Mouse (Mus musculus): Measurements from ENCODE around the gene Sorcs2. TPM values are rescaled to one million over a fixed set of nuclear protein-coding genes. Genes with fewer than 3 reads are reported as not detected.
A peak's percentile ranks its signal among the peaks of the same experiment; 100 is the strongest.

The Sorcs2 gene
- total RNA-seq, 2 experiments from 2014 or later = 58.4 to 58.7 TPM

- intact Hi-C loops (cut with DNase I) = no loop called here
- DNase-seq (ENCODE audit: extremely low spot score in 1 of 2, low spot score in 2 of 2) = no peak
Measured at GRCm38 (mm10) chr5:36203916-36204315, 194.0 kb downstream of the Sorcs2 start, which contains the start of gene Psapl1. Gene Psapl1 (plus strand): TSS chr5:36204021.

DNA sequence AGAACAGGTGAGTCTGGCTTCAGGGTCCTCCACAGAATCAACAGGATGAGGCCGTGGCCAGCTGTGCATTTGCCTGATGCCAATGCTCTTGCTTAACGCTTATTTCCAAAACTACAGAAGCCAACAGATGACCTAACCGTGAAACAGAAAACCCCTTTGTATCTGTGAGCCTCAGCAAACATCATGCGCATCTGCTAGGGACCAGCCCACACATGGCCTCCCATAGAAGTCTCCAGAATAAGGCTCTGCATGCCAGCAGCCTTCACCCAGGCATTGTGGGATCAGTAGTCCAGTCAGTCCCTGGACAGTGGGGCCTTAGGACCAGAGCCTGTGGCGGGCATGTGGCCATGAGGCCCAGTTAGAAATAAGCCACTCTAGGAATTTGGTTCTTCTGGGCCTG is 194.5 kb downstream of the Sorcs2 start:
- intact Hi-C loops (cut with DNase I) = no loop called here
- no peak for DNase-seq (ENCODE audit: extremely low spot score in 1 of 2, low spot score in 2 of 2)

- intact Hi-C loops (cut with DNase I) = no loop called here
- DNase-seq (ENCODE audit: extremely low spot score in 1 of 2, low spot score in 2 of 2) = no peak
Measured at GRCm38 (mm10) chr5:36202781-36203180, 195.2 kb downstream of the Sorcs2 start.

GRCm38 (mm10) chr5:36199519-36199918 is 198.4 kb downstream of the Sorcs2 start:
- DNase-seq (ENCODE audit: extremely low spot score in 1 of 2, low spot score in 2 of 2) = no peak
- intact Hi-C loops (cut with DNase I) = no loop called here

GRCm38 (mm10) chr5:36195436-36195835 is 202.5 kb downstream of the Sorcs2 start:
- intact Hi-C loops (cut with DNase I) = no loop called here
- no peak for DNase-seq (ENCODE audit: extremely low spot score in 1 of 2, low spot score in 2 of 2)

DNA sequence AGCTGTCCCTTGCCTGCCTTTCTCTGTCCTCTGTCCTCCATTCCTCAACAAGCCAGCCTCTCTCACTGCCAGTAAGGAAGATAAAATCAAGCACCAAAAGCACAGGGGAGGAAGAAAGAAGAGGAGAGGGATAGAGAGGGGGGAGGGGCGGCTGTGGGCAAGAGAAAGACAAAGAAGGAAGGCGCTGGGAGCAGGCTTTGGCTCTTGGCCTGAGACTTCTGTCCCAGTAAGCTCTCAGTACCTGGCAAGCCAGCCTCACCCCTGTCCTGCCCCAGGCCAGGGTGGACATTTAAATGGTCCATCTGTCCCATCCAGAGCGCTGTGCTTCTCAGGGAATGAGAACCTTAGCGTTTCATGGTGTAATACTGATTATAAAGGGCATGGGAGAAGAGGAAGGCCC is 203.3 kb downstream of the Sorcs2 start:
- intact Hi-C loops (cut with DNase I) = no loop called here
- no peak for DNase-seq (ENCODE audit: extremely low spot score in 1 of 2, low spot score in 2 of 2)

DNA sequence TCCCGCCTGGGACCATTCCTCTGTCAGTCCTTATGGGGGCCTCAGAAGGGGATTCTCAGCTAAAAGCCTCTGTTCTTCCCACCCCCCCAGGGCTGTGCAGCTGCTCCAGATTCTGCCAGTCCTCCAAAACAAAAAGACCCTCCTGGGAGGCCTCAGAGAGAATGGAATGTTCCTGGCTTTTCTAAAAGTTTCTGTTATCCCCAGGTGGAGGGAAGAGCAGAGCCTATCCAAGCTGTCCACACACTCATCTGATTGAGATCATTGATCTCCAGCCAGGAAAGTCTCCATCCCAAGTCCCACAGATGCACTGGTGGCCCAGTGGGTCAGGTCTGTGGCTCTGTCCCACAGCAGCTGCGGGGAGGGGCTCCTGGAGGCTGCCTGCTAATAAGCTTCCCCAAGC is 205.3 kb downstream of the Sorcs2 start:
- intact Hi-C loops (cut with DNase I) = no loop called here
- DNase-seq (ENCODE audit: extremely low spot score in 1 of 2, low spot score in 2 of 2) = no peak

DNA sequence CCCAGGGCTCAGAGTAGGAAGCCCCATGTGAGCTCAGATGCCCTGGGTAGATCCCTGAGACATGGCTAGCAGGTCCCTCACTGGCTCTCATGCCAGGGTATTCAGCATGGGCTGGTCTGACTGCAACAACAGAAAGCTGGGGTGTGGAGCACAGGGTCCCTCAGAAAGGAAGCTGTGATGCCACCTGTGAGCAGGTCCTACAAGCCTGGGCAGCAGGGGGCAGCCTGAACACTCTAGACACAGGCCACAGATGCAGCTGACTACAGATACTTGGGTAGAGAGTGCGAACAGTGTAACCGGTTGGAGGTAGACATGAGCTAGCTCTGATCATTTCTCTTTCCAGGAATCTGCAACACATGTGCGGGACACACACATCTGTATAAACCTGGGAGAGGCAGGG is 206.1 kb downstream of the Sorcs2 start:
- no peak for DNase-seq (ENCODE audit: extremely low spot score in 1 of 2, low spot score in 2 of 2)
- intact Hi-C loops (cut with DNase I) = no loop called here

DNA sequence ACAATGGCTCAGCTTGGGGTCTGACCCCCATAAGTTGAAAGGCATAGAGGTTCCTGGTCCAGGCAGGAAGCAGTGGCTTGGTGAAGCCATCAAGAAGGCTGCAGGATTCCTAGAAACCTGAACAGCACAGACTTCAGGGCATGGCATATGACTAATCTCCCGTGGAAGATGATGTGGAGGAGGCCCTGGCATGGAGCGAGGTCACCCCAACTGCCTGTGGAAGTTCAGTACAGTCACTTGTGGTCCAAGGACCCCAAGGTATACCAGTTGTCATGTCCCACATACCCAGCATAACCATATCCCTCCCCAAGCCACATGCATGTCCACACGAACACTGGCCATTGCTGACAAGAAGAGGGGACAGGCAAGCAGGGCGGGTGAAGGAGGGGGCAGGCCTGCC is 206.7 kb downstream of the Sorcs2 start:
- intact Hi-C loops (cut with DNase I) = no loop called here
- DNase-seq (ENCODE audit: extremely low spot score in 1 of 2, low spot score in 2 of 2) = no peak

- intact Hi-C loops (cut with DNase I) = no loop called here
- DNase-seq (ENCODE audit: extremely low spot score in 1 of 2, low spot score in 2 of 2) = no peak
Measured at GRCm38 (mm10) chr5:36188310-36188709, 209.6 kb downstream of the Sorcs2 start.

DNA sequence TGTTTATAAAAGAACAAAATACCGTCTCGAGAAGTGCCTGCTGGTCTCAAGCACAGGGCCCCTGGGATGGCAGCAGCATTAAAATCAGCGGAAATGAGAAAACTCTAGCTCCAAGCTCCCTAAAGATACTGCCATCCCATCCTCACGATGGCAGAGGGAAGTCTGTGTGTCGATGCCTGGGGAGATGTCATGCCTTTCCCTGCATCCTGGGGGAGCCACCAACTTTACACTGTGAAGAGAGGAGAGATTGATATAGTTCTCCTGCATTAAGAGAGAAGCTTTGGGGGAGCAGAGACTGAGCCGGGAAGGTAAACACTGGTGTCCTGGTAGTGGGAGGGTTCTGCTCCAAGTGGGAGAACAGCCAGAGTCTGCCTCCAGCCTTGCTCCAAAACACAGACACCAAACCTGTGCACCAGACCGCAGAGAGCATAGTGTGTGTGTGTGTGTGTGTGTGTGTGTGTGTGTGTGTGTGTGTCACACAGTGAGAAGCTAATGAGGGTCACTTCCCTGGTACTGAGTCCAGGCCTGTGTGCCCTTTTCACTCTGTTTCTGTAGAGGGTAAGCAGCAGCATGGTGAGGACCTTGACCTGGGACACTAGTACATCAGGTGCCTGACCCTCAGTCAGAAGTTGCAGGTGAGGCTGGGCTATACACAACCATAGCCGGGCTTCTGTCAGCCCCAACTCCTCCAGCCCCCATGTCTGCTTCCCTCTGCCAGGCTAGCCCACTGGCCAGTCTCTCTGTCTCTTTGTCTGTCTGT is 211.5 kb downstream of the Sorcs2 start:
- intact Hi-C loops (cut with DNase I) = no loop called here
- no peak for DNase-seq (ENCODE audit: extremely low spot score in 1 of 2, low spot score in 2 of 2)

GRCm38 (mm10) chr5:36182326-36182725 is 215.6 kb downstream of the Sorcs2 start:
- no peak for DNase-seq (ENCODE audit: extremely low spot score in 1 of 2, low spot score in 2 of 2)
- intact Hi-C loops (cut with DNase I) = no loop called here

- intact Hi-C loops (cut with DNase I) = no loop called here
- no peak for DNase-seq (ENCODE audit: extremely low spot score in 1 of 2, low spot score in 2 of 2)
Measured at GRCm38 (mm10) chr5:36179708-36180107, 218.2 kb downstream of the Sorcs2 start.

GRCm38 (mm10) chr5:36178785-36179184 is 219.2 kb downstream of the Sorcs2 start:
- intact Hi-C loops (cut with DNase I) = no loop called here
- DNase-seq (ENCODE audit: extremely low spot score in 1 of 2, low spot score in 2 of 2) = no peak

DNA sequence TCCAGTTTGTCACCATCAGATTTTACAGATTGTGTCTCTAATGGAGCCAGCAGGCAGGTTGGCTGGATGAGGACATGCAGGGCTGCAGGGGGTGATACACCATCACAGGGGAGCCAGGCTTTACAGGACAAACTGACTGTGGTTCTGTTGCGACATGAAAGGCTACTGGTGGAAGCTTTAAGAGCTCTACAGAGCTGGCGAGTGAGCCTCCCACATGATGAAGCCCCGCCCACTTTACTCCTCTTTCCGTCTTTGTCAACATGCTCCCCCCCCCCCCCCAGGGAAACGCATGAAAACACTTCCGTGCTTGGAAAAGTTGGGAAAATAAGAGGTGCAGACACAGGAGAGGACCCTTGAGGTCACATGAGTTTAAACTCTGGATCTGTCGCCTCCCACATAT is 219.7 kb downstream of the Sorcs2 start:
- intact Hi-C loops (cut with DNase I) = no loop called here

GRCm38 (mm10) chr5:36176873-36177272 is 221.1 kb downstream of the Sorcs2 start:
- intact Hi-C loops (cut with DNase I) = no loop called here
- no peak for DNase-seq (ENCODE audit: extremely low spot score in 1 of 2, low spot score in 2 of 2)

More for the DNA sequence above, 219.7 kb downstream of the Sorcs2 start:
- DNase-seq (ENCODE audit: extremely low spot score in 1 of 2, low spot score in 2 of 2) = no peak

DNA sequence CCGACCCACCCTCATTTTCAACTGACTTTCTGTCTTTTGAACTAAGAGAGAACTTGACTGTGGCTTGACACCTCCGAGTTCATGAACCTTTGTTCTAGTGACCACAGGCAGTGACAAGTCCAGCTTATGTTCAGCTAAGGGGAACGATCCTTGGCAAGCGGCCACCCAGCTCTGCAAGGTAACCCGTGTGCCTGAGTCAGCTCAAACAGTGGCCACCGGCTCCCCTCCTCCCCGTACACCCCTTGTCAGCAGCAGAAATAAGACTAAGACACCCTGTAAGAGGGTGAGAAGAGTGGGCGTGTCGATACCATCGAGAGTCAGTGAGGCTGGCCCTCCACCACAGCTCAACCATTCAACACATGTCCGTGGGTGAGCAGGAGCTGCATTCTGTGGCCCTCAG is 221.5 kb downstream of the Sorcs2 start:
- DNase-seq (ENCODE audit: extremely low spot score in 1 of 2, low spot score in 2 of 2) = no peak
- intact Hi-C loops (cut with DNase I) = no loop called here

DNA sequence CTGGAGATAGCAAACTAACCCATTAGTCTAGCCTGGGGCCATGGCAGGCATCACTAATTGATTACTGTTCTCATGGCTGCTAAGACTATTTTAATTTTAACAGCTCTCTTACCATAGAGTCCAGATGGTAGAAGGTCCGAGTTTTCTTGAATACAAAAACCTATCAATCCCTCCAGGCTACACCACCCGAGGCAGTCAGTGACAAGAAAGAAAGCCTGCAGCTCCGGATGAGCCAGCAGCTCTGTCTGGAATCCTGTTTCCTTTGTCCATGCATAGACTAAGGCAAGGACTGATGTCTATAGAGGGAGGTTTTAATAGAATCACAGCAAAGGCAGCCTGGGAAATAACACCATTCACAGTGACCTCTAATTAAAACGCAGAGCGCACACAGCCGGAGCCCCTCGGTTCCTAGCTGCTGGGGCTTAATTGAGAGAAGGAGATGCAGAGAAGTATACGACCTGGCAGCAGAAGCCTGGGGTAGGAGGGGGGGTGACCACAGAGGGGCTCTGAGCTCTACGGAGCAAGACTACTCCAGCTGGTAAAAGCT is 223.3 kb downstream of the Sorcs2 start:
- intact Hi-C loops (cut with DNase I) = no loop called here
- no peak for DNase-seq (ENCODE audit: extremely low spot score in 1 of 2, low spot score in 2 of 2)

DNA sequence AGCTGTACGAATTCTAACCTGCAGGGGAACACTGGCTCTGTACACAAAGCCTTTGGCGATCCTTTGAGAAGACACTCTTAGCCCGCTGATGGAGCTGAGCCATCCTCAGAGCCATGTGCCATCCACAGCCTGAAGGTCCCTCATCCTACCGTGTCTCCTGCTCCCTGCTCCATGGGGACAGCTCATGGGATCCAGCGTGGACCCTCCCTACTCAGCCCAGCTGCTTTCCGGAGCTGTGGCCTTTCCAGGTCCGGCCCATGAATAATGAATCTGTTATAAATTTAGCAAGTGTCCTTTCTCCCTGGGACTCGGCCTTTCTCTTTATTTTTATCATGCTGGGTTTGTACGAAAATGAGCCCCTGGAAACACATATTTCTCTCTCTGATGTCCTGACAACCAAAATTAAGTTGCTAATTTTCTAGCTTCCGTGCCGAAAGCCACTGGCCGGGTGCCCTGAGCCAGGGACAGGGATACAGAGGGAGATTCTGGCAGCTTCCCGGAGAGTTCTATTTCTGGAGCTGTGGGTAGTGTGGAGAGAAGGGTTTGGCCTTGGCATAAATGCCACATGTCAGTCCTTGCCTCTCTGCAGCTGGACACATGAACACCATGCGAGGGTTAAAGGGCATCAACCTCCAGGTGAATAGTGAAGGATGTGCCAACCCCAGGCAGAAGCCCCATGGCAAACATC is 228.8 kb downstream of the Sorcs2 start:
- intact Hi-C loops (cut with DNase I) = no loop called here
- peak; percentile 36 to 53 for DNase-seq (ENCODE audit: extremely low spot score in 1 of 2, low spot score in 2 of 2)

DNA sequence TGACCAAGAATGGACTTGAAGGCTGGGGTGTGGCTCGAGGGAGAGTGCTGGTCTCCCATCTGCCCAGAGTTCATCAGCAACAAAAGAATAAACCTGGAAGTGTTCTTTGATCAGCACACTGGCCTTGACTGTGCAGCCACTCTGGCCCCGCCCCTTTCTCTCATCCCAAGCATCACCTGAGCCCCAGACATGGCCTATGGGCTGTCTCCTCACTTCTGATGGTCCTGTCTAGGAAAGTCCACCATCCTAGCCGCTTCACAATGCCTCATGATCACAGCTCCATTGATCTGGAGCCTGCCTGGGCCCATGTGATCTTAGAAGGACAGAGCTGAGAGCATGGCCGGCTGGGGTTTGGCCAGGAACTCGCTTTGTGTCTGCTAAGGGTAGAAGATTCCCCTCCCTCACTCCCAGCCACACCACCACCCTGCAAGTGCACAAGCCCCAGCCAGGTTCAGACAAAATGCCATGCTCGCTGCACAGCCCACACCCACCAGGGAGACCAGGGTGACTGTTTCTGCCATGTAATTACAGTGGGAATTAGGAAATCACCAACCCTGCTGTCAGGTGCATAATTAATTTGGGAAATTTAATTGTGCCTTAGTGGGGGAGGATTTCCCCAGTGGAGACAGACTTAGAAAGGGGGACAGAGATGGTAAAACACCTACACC is 231.5 kb downstream of the Sorcs2 start:
- intact Hi-C loops (cut with DNase I) = no loop called here
- no peak for DNase-seq (ENCODE audit: extremely low spot score in 1 of 2, low spot score in 2 of 2)

Measured in left cerebral cortex, postnatal 10 days (tissue).